Mouse (Mus musculus) right cerebral cortex, postnatal 14 days (tissue): Measurements from ENCODE around the gene 1700113H08Rik.
A peak's percentile ranks its signal among the peaks of the same experiment; 100 is the strongest.

Experiments used
- DNase-seq: peaks from one replicate; pipeline ENCODE4 v3.0.0; 2022

1700113H08Rik gene

GRCm38 (mm10) chr10:87057500-87058250 is at the start of gene 1700113H08Rik:
Gene 1700113H08Rik (plus strand): TSS chr10:87058045.
- DNase-seq, result peak; percentile 26

- no peak for DNase-seq
These were observed 49.7 kb upstream of the 1700113H08Rik start for GRCm38 (mm10) chr10:87008215-87008499.

GRCm38 (mm10) chr10:87012087-87012486 is 45.8 kb upstream of the 1700113H08Rik start:
- DNase-seq, result no peak

GRCm38 (mm10) chr10:87014391-87014965 is 43.4 kb upstream of the 1700113H08Rik start:
- DNase-seq, result no peak

- no peak for DNase-seq
These were observed 42.4 kb upstream of the 1700113H08Rik start for GRCm38 (mm10) chr10:87015403-87015802.

GRCm38 (mm10) chr10:87016151-87016692 is 41.6 kb upstream of the 1700113H08Rik start:
- no peak for DNase-seq

- DNase-seq, result no peak
These were observed 39.0 kb upstream of the 1700113H08Rik start for GRCm38 (mm10) chr10:87018876-87019275.

GRCm38 (mm10) chr10:87020711-87021110 is 37.1 kb upstream of the 1700113H08Rik start:
- peak; percentile 80 for DNase-seq

GRCm38 (mm10) chr10:87024884-87025283 is 33.0 kb upstream of the 1700113H08Rik start:
- peak; percentile 90 for DNase-seq

- DNase-seq, result no peak
These were observed 25.1 kb upstream of the 1700113H08Rik start for GRCm38 (mm10) chr10:87032768-87033167.

GRCm38 (mm10) chr10:87035866-87036265 is 22.0 kb upstream of the 1700113H08Rik start:
- DNase-seq, result no peak

- no peak for DNase-seq
These were observed 21.6 kb upstream of the 1700113H08Rik start for GRCm38 (mm10) chr10:87036271-87036703.

- no peak for DNase-seq
These were observed 20.8 kb upstream of the 1700113H08Rik start for GRCm38 (mm10) chr10:87037062-87037461.

GRCm38 (mm10) chr10:87039340-87039739 is 18.5 kb upstream of the 1700113H08Rik start:
- no peak for DNase-seq

GRCm38 (mm10) chr10:87039800-87040199 is 18.0 kb upstream of the 1700113H08Rik start:
- DNase-seq, result no peak

- DNase-seq, result no peak
These were observed 16.6 kb upstream of the 1700113H08Rik start for GRCm38 (mm10) chr10:87041265-87041664.

- no peak for DNase-seq
These were observed 12.6 kb upstream of the 1700113H08Rik start for GRCm38 (mm10) chr10:87045273-87045672.

GRCm38 (mm10) chr10:87046469-87046868 is 11.4 kb upstream of the 1700113H08Rik start:
- DNase-seq, result no peak

- no peak for DNase-seq
These were observed 10.8 kb upstream of the 1700113H08Rik start for GRCm38 (mm10) chr10:87046931-87047468.

GRCm38 (mm10) chr10:87049179-87049578 is 8.7 kb upstream of the 1700113H08Rik start:
- no peak for DNase-seq

GRCm38 (mm10) chr10:87051714-87052113 is 6.1 kb upstream of the 1700113H08Rik start:
- DNase-seq, result no peak

GRCm38 (mm10) chr10:87058251-87058925 is 543 bp downstream of the 1700113H08Rik start:
- DNase-seq, result peak; percentile 72

GRCm38 (mm10) chr10:87058926-87059325 is 1.1 kb downstream of the 1700113H08Rik start:
- no peak for DNase-seq
